In the genomic region with DNA sequence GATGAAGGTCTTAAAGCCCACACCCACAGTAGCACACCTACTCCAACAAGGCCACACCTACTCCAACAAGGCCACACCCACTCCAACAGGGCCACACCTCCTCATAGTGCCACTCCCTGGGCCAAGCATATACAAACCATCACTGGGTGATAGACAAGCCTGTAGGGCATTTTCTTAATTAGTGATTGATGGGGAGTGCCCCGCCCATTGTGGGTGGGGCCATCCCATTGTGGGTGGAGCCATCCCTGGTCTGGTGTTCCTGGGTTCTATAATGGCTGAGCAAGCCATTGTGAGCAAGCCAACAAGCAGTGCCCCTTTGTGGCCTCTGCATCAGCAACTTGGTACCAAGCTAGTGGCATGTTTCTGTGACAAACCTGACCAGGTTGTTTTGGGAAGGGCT, we compare ENCODE assay signal across 24 mouse cellular contexts. TPM values are rescaled to one million over a fixed set of nuclear protein-coding genes. Genes with fewer than 3 reads are reported as not detected.
DNase-seq lines count a peak whose midpoint lies in the region; ATAC-seq lines count a peak whose summit lies in the region.
"Had no signal": no experiment of that assay in that cellular context is flagged by ENCODE, and none has a peak within 500 bp of the region (broad histone marks: within the 10 kb centered on the region; RNA-seq: fewer than 3 reads in every experiment).

No protein-coding gene starts in this region.

- no peaks in the 10 kb centered on the region for H3K36me3 ChIP-seq in midbrain, embryonic 11.5 days (ENCODE audit: control insufficient read depth, insufficient read depth, low read length)
- no peaks in the 10 kb centered on the region for H3K36me3 ChIP-seq in midbrain, embryonic 13.5 days
- H3K36me3 ChIP-seq: G1E had no signal

- 35% methylated on average over 1 of the region's 1 CpGs for WGBS in midbrain, embryonic 11.5 days
- WGBS in midbrain, embryonic 13.5 days = 37% methylated on average over 1 of the region's 1 CpGs

- no peak overlapping the region for H3K4me2 ChIP-seq in midbrain, embryonic 11.5 days
- no peak overlapping the region for H3K4me2 ChIP-seq in midbrain, embryonic 13.5 days (replicated peaks)

- no peaks in the 10 kb centered on the region for H3K9me3 ChIP-seq in midbrain, embryonic 11.5 days (ENCODE audit: control insufficient read depth, low read length)
- H3K9me3 ChIP-seq in midbrain, embryonic 13.5 days = no peaks in the 10 kb centered on the region
- H3K9me3 ChIP-seq: G1E had no signal

- H3K4me1 ChIP-seq in midbrain, embryonic 11.5 days (ENCODE audit: control insufficient read depth, insufficient read depth, low read length) = no peaks in the 10 kb centered on the region
- no peaks in the 10 kb centered on the region for H3K4me1 ChIP-seq in midbrain, embryonic 13.5 days (replicated peaks)

- no peak overlapping the region for H3K9ac ChIP-seq in midbrain, embryonic 11.5 days (ENCODE audit: low read length)
- H3K9ac ChIP-seq in midbrain, embryonic 13.5 days (replicated peaks) = no peak overlapping the region

- ATAC-seq in midbrain, embryonic 11.5 days (ENCODE audit: low FRiP score) = no peak
- ATAC-seq in midbrain, embryonic 13.5 days = no peak
- ATAC-seq: activated CD4-positive, CD25-positive, alpha-beta regulatory T cell, adult 4 months; CD4-positive, CD25-positive, alpha-beta regulatory T cell, adult 4 months; Patski had no signal

- DNase-seq in midbrain, embryonic 11.5 days (ENCODE audit: low spot score, missing footprints) = peak; percentile 59
- DNase-seq in ES-CJ7 (ENCODE audit: low read depth, low spot score) (peak; percentile 39), R1 (ENCODE audit: low read depth, low spot score) (peak; percentile 69), ZHBTc4 (ENCODE audit: low read depth, low spot score) (peak; percentile 77)
- DNase-seq in kidney, adult 8-10 months = no peak
- no peak for DNase-seq in gastrocnemius, postnatal 4 days (ENCODE audit: low spot score in 2 of 2)
- DNase-seq in right cerebral cortex, postnatal 36 days (ENCODE audit: low spot score in 2 of 2) = no peak
- DNase-seq: adrenal gland, adult 2 months; adrenal gland, adult 8-10 months; adrenal gland, postnatal 10 days; adrenal gland, postnatal 14 days; adrenal gland, postnatal 25 days; adrenal gland, postnatal 36 days; B cell, adult 2 months; cerebellum, adult 11 months; cerebellum, adult 11-12 months; cerebellum, adult 18-20 months; cerebellum, adult 2 months; cerebellum, adult 8-10 months had no signal

- no peak overlapping the region for H3K27ac ChIP-seq in midbrain, embryonic 11.5 days (ENCODE audit: low read depth, low read length)
- no peak overlapping the region for H3K27ac ChIP-seq in midbrain, embryonic 13.5 days

- no peak overlapping the region for H3K4me3 ChIP-seq in midbrain, embryonic 11.5 days (ENCODE audit: low read depth, low read length)
- H3K4me3 ChIP-seq in midbrain, embryonic 13.5 days (replicated peaks) = no peak overlapping the region

- H3K27me3 ChIP-seq in midbrain, embryonic 11.5 days (ENCODE audit: control insufficient read depth, insufficient read depth, low read length) = no peaks in the 10 kb centered on the region
- no peaks in the 10 kb centered on the region for H3K27me3 ChIP-seq in midbrain, embryonic 13.5 days

RNA-seq across cellular contexts. Expression of gene Mvk, which starts 50.7 kb away (rescaled TPM):
- polyA plus RNA-seq in midbrain, embryonic 11.5 days (2014; fragmentation: Nextera tagmentation; extraction: Ambion mirVana) = 62.5 and 63.3 TPM in 2 replicates
- 50.7 and 55.4 TPM in 2 replicates for polyA plus RNA-seq in midbrain, embryonic 13.5 days (2015; fragmentation: Nextera tagmentation; extraction: Ambion mirVana)
- total RNA-seq in gastrocnemius, postnatal 4 days (2021) = 10 to 100 TPM; 20.8 to 24.2 TPM

RNA-seq across cellular contexts. Expression of gene Mmab, which starts 50.9 kb away (rescaled TPM):
- polyA plus RNA-seq in midbrain, embryonic 11.5 days (2014; fragmentation: Nextera tagmentation; extraction: Ambion mirVana) = 22.3 and 23.7 TPM in 2 replicates
- polyA plus RNA-seq in midbrain, embryonic 13.5 days (2015; fragmentation: Nextera tagmentation; extraction: Ambion mirVana) = 21.1 and 22.9 TPM in 2 replicates
- 10 to 100 TPM; 13.6 to 16.0 TPM for total RNA-seq in gastrocnemius, postnatal 4 days (2021)

Comparison
In these comparisons a context has a peak if more than half of its experiments do, and no peak if none do; other contexts are left out.
1. DNase-seq: peak in midbrain, embryonic 11.5 days (single experiment), ES-CJ7 (single experiment), R1 (single experiment) and ZHBTc4 (single experiment); none in kidney, adult 8-10 months (0 of 2), gastrocnemius, postnatal 4 days (0 of 2) and right cerebral cortex, postnatal 36 days (0 of 2).